Mouse (Mus musculus): ENCODE measurements at regions not wholly inside any gene's neighbourhood (a gene's known extent, or its start where the extent isn't known, plus 50 kb on each side); places are given as distances from the start of the nearest gene placed in this dataset.

DNA sequence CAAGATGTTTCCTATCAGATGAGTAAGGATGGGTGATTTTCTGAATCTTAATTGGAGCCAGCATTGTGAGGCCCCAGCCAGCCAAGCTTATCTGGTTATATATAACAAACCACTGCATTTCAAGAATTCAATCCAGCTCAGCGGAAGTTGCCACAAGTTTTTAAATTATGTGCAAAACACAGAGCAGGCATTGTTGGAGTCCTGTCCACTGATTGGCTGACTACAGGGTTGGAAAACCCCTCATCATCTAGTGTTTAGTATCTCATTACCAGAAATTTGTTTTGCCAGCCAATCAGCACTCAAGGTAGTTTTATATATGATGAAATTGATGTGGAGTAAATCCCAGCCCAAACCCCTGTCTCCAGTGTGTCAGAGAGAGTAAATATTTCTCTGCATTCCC is 578.5 kb upstream of the Intu start:
- Histone ChIP-seq H3K9me3 (ENCODE audit: low read length) (no peaks in the 10 kb centered on the region), H3K4me3 (ENCODE audit: low read depth, low read length) (no peak overlapping the region), H3K27me3 (ENCODE audit: insufficient read depth, low read length) (no peaks in the 10 kb centered on the region), H3K27ac (ENCODE audit: low read depth, low read length) (no peak overlapping the region), H3K36me3 (ENCODE audit: insufficient read depth) (no peaks in the 10 kb centered on the region), H3K4me2 (ENCODE audit: low read depth) (no peak overlapping the region), H3K4me1 (ENCODE audit: insufficient read depth) (no peaks in the 10 kb centered on the region), H3K9ac (no peak overlapping the region)
- DNase-seq (no peak), ATAC-seq (no peak)
- WGBS: 80% methylated on average over 1 of the region's 1 CpGs
- TF ChIP-seq CTCF (IDR thresholded peaks at IDR 0.05; ENCODE audit: low read depth): no peak

DNA sequence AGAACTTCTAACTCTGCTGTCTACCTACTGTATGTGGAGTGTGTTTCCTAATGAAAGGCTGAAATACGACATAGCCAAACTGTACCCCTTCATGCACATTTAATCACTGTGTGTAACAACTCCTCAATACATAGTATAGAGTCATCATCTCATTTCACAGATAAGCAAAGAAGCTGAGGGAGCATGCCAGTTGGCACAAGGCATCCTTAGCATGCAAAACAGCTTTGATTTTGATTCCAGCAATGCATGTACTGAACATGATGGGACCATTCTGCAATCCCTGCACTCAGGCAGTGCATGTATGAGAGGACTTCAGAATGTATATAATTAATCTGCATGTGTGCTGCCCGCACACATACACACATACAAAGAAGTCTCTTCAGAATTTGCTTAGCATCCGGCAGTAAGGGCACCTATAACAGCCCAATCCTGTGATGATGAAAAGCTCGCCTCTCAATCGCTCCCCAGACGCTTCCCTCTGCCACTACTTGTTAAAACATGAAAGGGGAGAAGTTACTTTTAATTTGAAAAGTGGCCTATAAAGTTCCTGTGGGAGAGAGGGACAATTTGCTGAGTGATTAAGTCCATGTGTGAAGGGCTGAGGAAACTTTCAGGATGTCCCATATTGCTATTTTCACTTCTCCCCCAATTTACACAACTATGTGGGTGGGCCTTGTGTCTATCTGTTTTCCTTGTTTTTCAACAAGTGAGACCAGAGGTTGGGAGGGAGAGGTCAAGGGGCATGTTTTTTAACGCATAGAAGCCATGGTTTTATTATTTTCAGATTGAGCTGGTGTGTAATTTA is 569.0 kb upstream of the Intu start:
- peak; percentile 33 for DNase-seq
- H3K9me3 ChIP-seq (ENCODE audit: low read length): no peaks in the 10 kb centered on the region
- peak; percentile 18; the same call in 1 of the 2 replicates for ATAC-seq
- WGBS: 52% methylated on average over 7 of the region's 7 CpGs
- TF ChIP-seq CTCF (IDR thresholded peaks at IDR 0.05; ENCODE audit: low read depth): no peak
- H3K27me3 ChIP-seq (ENCODE audit: insufficient read depth, low read length): no peaks in the 10 kb centered on the region
- no peaks in the 10 kb centered on the region for H3K4me1 ChIP-seq (ENCODE audit: insufficient read depth)
- no peak overlapping the region for H3K27ac ChIP-seq (ENCODE audit: low read depth, low read length)
- H3K4me2 ChIP-seq (ENCODE audit: low read depth): no peak overlapping the region
- H3K4me3 ChIP-seq (ENCODE audit: low read depth, low read length): no peak overlapping the region
- no peak overlapping the region for H3K9ac ChIP-seq
- no peaks in the 10 kb centered on the region for H3K36me3 ChIP-seq (ENCODE audit: insufficient read depth)

DNA sequence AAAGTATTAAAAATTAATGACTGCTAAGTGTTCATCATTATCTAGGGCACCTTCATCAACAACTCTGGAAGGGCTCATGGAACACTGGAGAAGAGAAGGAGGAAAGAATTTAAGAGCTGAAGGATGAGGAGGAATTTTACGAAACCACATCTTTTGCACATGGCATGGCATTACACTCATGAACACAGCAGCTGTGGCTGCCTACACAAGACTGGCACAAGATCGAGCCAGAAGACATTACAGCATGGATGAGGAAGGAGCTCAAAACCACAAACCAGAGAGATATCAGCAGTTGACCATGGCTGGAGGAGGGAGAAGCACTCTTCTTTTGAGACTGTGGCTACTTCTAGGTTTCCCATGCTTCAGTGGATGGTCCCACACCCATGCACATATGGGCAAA is 565.7 kb upstream of the Intu start:
- no peak overlapping the region for H3K9ac ChIP-seq
- no peaks in the 10 kb centered on the region for H3K4me1 ChIP-seq (ENCODE audit: insufficient read depth)
- WGBS: 88% methylated on average over 2 of the region's 2 CpGs
- no peak for TF ChIP-seq CTCF (IDR thresholded peaks at IDR 0.05; ENCODE audit: low read depth)
- no peak overlapping the region for H3K27ac ChIP-seq (ENCODE audit: low read depth, low read length)
- H3K27me3 ChIP-seq (ENCODE audit: insufficient read depth, low read length): no peaks in the 10 kb centered on the region
- no peaks in the 10 kb centered on the region for H3K36me3 ChIP-seq (ENCODE audit: insufficient read depth)
- H3K9me3 ChIP-seq (ENCODE audit: low read length): no peaks in the 10 kb centered on the region
- ATAC-seq (no peak), DNase-seq (no peak)
- H3K4me2 ChIP-seq (ENCODE audit: low read depth): no peak overlapping the region
- no peak overlapping the region for H3K4me3 ChIP-seq (ENCODE audit: low read depth, low read length)

- DNase-seq: no peak
- Histone ChIP-seq H3K27ac (ENCODE audit: low read depth, low read length) (no peak overlapping the region), H3K27me3 (ENCODE audit: insufficient read depth, low read length) (no peaks in the 10 kb centered on the region), H3K4me1 (ENCODE audit: insufficient read depth) (no peaks in the 10 kb centered on the region), H3K4me2 (ENCODE audit: low read depth) (no peak overlapping the region), H3K4me3 (ENCODE audit: low read depth, low read length) (no peak overlapping the region), H3K36me3 (ENCODE audit: insufficient read depth) (no peaks in the 10 kb centered on the region), H3K9me3 (ENCODE audit: low read length) (no peaks in the 10 kb centered on the region), H3K9ac (no peak overlapping the region)
- ATAC-seq: no peak
- WGBS: 84% methylated on average over 2 of the region's 2 CpGs
- TF ChIP-seq CTCF (IDR thresholded peaks at IDR 0.05; ENCODE audit: low read depth): no peak
These were observed 564.7 kb upstream of the Intu start for GRCm38 (mm10) chr3:39966390-39966789.

GRCm38 (mm10) chr3:39976937-39977336 is 554.1 kb upstream of the Intu start:
- no peak overlapping the region for H3K9ac ChIP-seq
- no peak for ATAC-seq
- no peak overlapping the region for H3K4me3 ChIP-seq (ENCODE audit: low read depth, low read length)
- no peaks in the 10 kb centered on the region for H3K4me1 ChIP-seq (ENCODE audit: insufficient read depth)
- H3K9me3 ChIP-seq (ENCODE audit: low read length): no peaks in the 10 kb centered on the region
- 96% methylated on average over 2 of the region's 2 CpGs for WGBS
- H3K4me2 ChIP-seq (ENCODE audit: low read depth): no peak overlapping the region
- H3K36me3 ChIP-seq (ENCODE audit: insufficient read depth): no peaks in the 10 kb centered on the region
- no peaks in the 10 kb centered on the region for H3K27me3 ChIP-seq (ENCODE audit: insufficient read depth, low read length)
- no peak for TF ChIP-seq CTCF (IDR thresholded peaks at IDR 0.05; ENCODE audit: low read depth)
- DNase-seq: no peak
- H3K27ac ChIP-seq (ENCODE audit: low read depth, low read length): no peak overlapping the region

DNA sequence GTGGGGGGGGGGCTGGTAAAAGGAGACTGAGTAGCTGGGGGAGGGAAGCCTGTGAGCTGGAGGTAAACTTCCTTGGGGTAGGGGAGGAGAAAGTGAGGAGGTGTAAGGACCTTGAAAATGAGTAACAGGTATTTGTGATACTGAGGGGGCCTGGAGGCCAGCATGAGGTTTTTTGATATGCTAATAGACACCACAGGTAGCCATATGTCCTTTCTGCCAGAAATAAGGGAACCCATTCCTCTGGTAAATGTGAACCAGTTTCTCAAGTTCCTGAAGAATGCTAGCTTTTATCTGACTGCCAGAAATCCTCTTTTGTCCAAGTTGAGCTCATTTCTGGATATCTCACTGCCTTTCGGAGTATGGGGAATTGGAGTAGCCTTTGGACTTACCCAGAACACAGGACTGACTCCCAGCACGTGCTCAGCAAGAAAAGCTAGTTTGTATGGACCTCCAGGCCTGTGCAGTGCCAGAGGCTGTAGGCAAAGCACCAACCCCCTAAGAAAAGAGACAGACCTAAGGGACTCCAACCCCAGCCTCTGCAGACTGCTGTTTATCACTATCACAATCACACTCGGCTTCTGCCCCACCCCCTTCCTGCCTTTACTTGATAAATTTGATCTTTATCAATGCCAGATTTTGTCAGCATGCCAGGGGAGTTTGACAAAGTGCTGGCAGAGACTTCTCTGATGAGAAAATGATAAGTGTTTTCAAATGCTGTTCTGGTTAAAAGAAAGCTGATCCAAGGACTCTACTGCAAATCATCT is 552.0 kb upstream of the Intu start:
- Histone ChIP-seq H3K36me3 (ENCODE audit: insufficient read depth) (no peaks in the 10 kb centered on the region), H3K27me3 (ENCODE audit: insufficient read depth, low read length) (no peaks in the 10 kb centered on the region), H3K9me3 (ENCODE audit: low read length) (no peaks in the 10 kb centered on the region), H3K4me1 (ENCODE audit: insufficient read depth) (no peaks in the 10 kb centered on the region), H3K4me2 (ENCODE audit: low read depth) (no peak overlapping the region), H3K9ac (no peak overlapping the region), H3K4me3 (ENCODE audit: low read depth, low read length) (no peak overlapping the region), H3K27ac (ENCODE audit: low read depth, low read length) (no peak overlapping the region)
- 12% methylated on average over 3 of the region's 3 CpGs for WGBS
- no peak for TF ChIP-seq CTCF (IDR thresholded peaks at IDR 0.05; ENCODE audit: low read depth)
- ATAC-seq (no peak), DNase-seq (no peak)

GRCm38 (mm10) chr3:39982656-39983055 is 548.4 kb upstream of the Intu start:
- ATAC-seq: no peak
- Histone ChIP-seq H3K27ac (ENCODE audit: low read depth, low read length) (no peak overlapping the region), H3K9ac (no peak overlapping the region), H3K9me3 (ENCODE audit: low read length) (no peaks in the 10 kb centered on the region), H3K4me3 (ENCODE audit: low read depth, low read length) (no peak overlapping the region), H3K4me2 (ENCODE audit: low read depth) (no peak overlapping the region), H3K4me1 (ENCODE audit: insufficient read depth) (no peaks in the 10 kb centered on the region), H3K36me3 (ENCODE audit: insufficient read depth) (no peaks in the 10 kb centered on the region), H3K27me3 (ENCODE audit: insufficient read depth, low read length) (no peaks in the 10 kb centered on the region)
- DNase-seq: no peak
- TF ChIP-seq CTCF (IDR thresholded peaks at IDR 0.05; ENCODE audit: low read depth): no peak

Measured in forebrain, postnatal 0 days (tissue).